ENCODE assay signal across 9 mouse cellular contexts in the genomic region with DNA sequence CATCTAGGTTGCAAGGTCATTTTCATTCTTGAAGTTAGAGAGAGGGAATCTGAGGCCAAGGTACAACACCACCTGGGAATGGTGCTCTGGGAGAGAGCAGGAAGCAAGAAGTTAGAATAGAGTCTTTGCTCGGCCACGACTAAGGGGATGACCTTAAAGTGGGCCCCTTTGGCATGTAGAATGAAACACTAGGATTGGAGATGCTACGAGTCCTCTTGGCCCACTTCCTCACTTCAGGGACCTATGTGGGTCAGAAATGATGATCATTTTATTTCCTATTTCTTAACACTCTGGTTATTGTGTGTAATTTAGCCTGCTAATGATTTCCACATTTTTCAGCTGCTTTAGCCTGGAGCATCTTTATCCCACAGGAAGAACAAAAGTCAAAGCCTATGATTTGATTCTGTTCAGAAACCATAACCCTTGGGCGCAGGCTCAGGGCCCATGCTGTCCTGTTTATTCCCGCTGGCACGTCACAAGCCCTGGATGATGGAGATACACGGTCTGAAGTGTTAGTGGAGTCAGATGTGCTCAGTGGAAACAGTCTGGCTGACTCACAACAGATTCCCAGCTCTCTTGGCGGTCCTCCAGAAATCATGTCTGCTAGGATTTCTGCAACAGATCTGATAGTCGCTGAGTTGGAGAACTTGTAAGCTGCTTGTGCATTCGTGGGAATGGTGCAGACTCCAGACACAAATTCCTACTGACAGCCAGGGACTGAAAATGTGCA.
DNase-seq lines count a peak whose midpoint lies in the region; ATAC-seq and TF ChIP-seq lines count a peak whose summit lies in the region.
"Had no signal": no experiment of that assay in that cellular context is flagged by ENCODE, and none has a peak within 500 bp of the region (broad histone marks: within the 10 kb centered on the region; RNA-seq: fewer than 3 reads in every experiment).

No protein-coding gene starts in this region.

- no peaks in the 10 kb centered on the region for H3K27me3 ChIP-seq in intestine, embryonic 14.5 days (replicated peaks; ENCODE audit: control insufficient read depth, insufficient read depth, low read length)
- H3K27me3 ChIP-seq in intestine, postnatal 0 days (replicated peaks; ENCODE audit: control insufficient read depth, insufficient read depth, low read length) = no peaks in the 10 kb centered on the region
- H3K27me3 ChIP-seq: neural tube, embryonic 13.5 days had no signal

- no peak for TF ChIP-seq CTCF in intestine, postnatal 0 days (IDR thresholded peaks at IDR 0.05; ENCODE audit: low read depth)

- peak overlapping the region; percentile 67; the same call in 1 of the 2 replicates for H3K27ac ChIP-seq in intestine, embryonic 14.5 days (ENCODE audit: low read depth)
- no peak overlapping the region for H3K27ac ChIP-seq in intestine, postnatal 0 days (ENCODE audit: low read depth, low read length)
- H3K27ac ChIP-seq: neural tube, embryonic 13.5 days had no signal

- WGBS in intestine, embryonic 14.5 days = 40% methylated on average over 10 of the region's 10 CpGs
- 62% methylated on average over 10 of the region's 10 CpGs for WGBS in intestine, postnatal 0 days

- peak; percentile 53; the same call in 1 of the 2 replicates for ATAC-seq in intestine, embryonic 14.5 days (replicated peaks; ENCODE audit: low FRiP score, low TSS enrichment, low read depth)
- no peak for ATAC-seq in intestine, postnatal 0 days

- H3K4me3 ChIP-seq in intestine, embryonic 14.5 days (ENCODE audit: low read depth, low read length) = no peak overlapping the region
- H3K4me3 ChIP-seq in intestine, postnatal 0 days (ENCODE audit: low read depth, low read length) = no peak overlapping the region
- H3K4me3 ChIP-seq: neural tube, embryonic 13.5 days had no signal

- no peak overlapping the region for H3K9ac ChIP-seq in intestine, embryonic 14.5 days (ENCODE audit: low read length)
- H3K9ac ChIP-seq in intestine, postnatal 0 days (ENCODE audit: low read depth, low read length) = no peak overlapping the region
- H3K9ac ChIP-seq: neural tube, embryonic 13.5 days had no signal

- peak; percentile 69 for DNase-seq in intestine, embryonic 14.5 days (ENCODE audit: low spot score)
- peak; percentile 31 for DNase-seq in cerebellum, adult 11 months
- DNase-seq in gastrocnemius, adult 8-10 months (ENCODE audit: low spot score in 2 of 2) = peak; percentile 37 to 55
- peak; percentile 85 to 96 for DNase-seq in layer of hippocampus, adult 18-20 months (ENCODE audit: low spot score in 2 of 2)
- DNase-seq in lung, postnatal 25 days (ENCODE audit: low spot score) = peak; percentile 25
- peak; percentile 25 to 68 for DNase-seq in urinary bladder, postnatal 4 days (ENCODE audit: low spot score in 2 of 2)
- no peak for DNase-seq in testis, postnatal 14 days (ENCODE audit: low spot score)

- no peaks in the 10 kb centered on the region for H3K9me3 ChIP-seq in intestine, embryonic 14.5 days (ENCODE audit: control insufficient read depth, low read length)
- no peaks in the 10 kb centered on the region for H3K9me3 ChIP-seq in intestine, postnatal 0 days (ENCODE audit: control insufficient read depth)
- H3K9me3 ChIP-seq: neural tube, embryonic 13.5 days had no signal

- H3K36me3 ChIP-seq in intestine, embryonic 14.5 days (ENCODE audit: control insufficient read depth, insufficient read depth, low read length) = no peaks in the 10 kb centered on the region
- H3K36me3 ChIP-seq in intestine, postnatal 0 days (ENCODE audit: control insufficient read depth, insufficient read depth) = no peaks in the 10 kb centered on the region
- H3K36me3 ChIP-seq: neural tube, embryonic 13.5 days had no signal

- H3K4me2 ChIP-seq in intestine, embryonic 14.5 days (ENCODE audit: low read length) = no peak overlapping the region
- H3K4me2 ChIP-seq in intestine, postnatal 0 days (replicated peaks; ENCODE audit: low read depth) = no peak overlapping the region
- H3K4me2 ChIP-seq: neural tube, embryonic 13.5 days had no signal

- H3K4me1 ChIP-seq in intestine, embryonic 14.5 days (replicated peaks; ENCODE audit: control insufficient read depth, insufficient read depth, low read length) = peaks cover 14% of the 10 kb centered on the region; the same call in 1 of the 2 replicates
- no peaks in the 10 kb centered on the region for H3K4me1 ChIP-seq in intestine, postnatal 0 days (replicated peaks; ENCODE audit: control insufficient read depth, insufficient read depth, low read length)
